Mouse (Mus musculus): ENCODE results near the gene Cox18. TPM values are rescaled to one million over a fixed set of nuclear protein-coding genes. Genes with fewer than 3 reads are reported as not detected.
A peak's percentile ranks its signal among the peaks of the same experiment; 100 is the strongest.
"Not testable (repeated sequence)": the region's sequence is repeated elsewhere in the genome, so short reads cannot be mapped to it uniquely, and the experiment has no call there.

Cox18 gene
- polyA plus RNA-seq (2016; fragmentation: Nextera tagmentation; extraction: Ambion mirVana) = 33.0 and 36.3 TPM in 2 replicates

DNA sequence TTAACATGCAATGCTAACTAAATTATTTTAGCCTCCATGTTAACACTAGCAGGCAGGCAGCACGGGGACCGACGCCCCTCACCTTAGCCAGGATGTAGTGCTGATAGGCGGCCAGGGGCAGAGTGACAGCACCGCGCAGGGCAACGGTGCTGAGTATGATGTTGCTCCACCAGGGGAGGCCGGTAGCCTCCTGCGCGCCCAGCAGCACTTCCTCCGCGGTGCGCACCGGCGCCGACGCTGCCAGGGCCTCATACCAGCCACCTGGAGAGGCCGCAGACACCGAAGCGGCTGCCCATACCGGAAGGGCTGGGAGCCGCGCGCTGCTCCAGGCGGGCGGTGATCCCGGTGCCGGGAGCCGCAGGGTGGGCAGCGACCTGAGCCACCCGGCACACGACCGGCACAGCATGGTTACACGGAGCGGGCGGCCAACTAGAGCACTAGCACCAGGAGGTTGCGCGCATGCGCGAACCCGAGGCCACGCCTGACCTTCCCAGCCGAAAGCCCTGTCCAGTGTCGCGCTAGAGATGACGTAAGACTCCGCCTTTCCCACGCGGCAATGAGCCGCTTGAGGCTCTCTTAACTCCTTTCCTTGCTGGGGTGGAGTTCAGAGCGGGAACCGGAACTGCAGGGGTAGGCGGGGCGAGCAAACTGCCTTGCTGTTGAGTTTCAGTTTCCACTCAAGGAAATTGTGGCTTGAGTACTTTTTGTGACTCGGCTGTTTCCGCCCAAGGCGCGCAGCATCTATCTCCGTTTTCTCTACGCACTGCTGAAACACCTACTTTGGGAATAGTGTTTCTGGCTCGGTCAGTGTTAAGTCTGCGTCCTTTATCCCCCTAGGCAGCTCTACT lies at the start of gene Cox18:
Gene Cox18, minus strand, starts transcription at position 468 of the 848 bp plus-strand sequence.
- peak within 1 kb of the TSS; percentile 90 for H3K4me3 ChIP-seq
- H3K9me3 ChIP-seq = no peaks in the 10 kb centered on the region
- peak within 1 kb of the TSS; percentile 93 for H3K27ac ChIP-seq (replicated peaks)
- WGBS = under 1% methylated on average over 62 of the region's 62 CpGs
- H3K36me3 ChIP-seq (replicated peaks) = peaks cover 62% of the 10 kb centered on the region
- H3K27me3 ChIP-seq (replicated peaks; ENCODE audit: low read depth, poor library complexity, severe bottlenecking) = no peaks in the 10 kb centered on the region
- H3K4me1 ChIP-seq = peaks cover 9% of the 10 kb centered on the region
- DNase-seq (ENCODE audit: low spot score) = peak; percentile 98

DNA sequence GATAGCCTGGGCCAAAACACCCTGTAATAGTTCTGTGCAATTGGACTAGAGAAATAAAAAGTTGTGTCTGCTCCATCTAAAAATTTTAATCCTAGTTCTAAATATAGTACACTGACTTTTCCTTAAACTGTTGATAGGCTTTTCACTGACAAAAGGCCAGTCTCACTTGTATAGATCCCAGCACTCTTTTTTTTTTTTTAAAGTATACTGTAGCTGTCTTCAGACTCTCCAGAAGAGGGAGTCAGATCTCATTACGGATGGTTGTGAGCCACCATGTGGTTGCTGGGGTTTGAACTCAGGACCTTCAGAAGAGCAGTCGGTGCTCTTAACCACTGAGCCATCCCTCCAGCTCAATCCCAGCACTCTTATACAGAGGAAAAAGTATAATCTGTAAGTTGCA lies 38.4 kb upstream of the Cox18 start:
- H3K4me3 ChIP-seq; H3K27me3 ChIP-seq (replicated peaks; ENCODE audit: low read depth, poor library complexity, severe bottlenecking); H3K4me1 ChIP-seq; H3K9me3 ChIP-seq; H3K27ac ChIP-seq (replicated peaks); DNase-seq (ENCODE audit: low spot score): not testable (repeated sequence)
- WGBS = 79% methylated on average over 2 of the region's 2 CpGs
- H3K36me3 ChIP-seq (replicated peaks) = peaks cover 97% of the 10 kb centered on the region

DNA sequence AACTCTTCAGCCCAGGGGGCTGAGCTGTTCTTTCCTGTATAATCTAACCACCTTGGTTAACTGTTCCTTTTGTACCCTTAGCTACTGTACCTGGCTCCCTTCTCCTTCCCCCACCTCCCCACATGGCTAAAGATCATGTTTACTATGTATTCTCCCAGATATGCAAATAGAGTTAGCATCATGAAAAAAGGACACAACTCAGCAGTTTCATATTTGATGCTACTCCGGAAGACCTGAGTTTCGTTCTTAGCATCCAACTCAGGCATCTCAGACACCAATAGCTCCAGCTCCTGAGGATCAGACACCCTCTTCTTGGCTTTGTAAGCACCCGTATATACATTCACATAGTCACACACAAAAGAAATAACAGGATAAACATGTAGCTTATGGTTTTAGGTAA lies 33.2 kb upstream of the Cox18 start:
- Histone ChIP-seq H3K9me3 (no peaks in the 10 kb centered on the region), H3K36me3 (replicated peaks) (peaks cover 100% of the 10 kb centered on the region), H3K27ac (replicated peaks) (no peak overlapping the region), H3K4me3 (no peak overlapping the region), H3K27me3 (replicated peaks; ENCODE audit: low read depth, poor library complexity, severe bottlenecking) (no peaks in the 10 kb centered on the region), H3K4me1 (no peaks in the 10 kb centered on the region)
- DNase-seq (ENCODE audit: low spot score) = no peak
- WGBS = 93% methylated on average over 3 of the region's 3 CpGs

DNA sequence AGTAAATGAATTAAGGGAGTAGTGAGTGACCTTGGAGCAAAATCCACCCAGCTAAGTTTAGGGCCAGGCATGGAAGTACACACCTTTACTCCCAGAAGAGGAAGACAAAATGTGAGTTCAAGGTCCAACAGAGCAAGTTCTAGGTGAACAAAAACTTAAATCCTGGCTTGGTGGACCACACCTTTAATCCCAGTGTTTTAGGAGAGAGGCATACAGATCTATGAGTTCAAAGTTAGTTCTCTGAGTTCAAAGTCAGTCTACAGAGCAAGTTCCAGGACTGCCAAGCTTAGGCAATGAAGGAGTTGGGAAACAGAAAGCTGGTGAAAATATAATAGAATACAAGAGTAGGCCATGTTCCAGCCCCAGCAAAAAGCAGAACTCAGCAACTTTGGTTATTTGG lies 23.7 kb upstream of the Cox18 start:
- H3K36me3 ChIP-seq (replicated peaks) = peaks cover 96% of the 10 kb centered on the region
- no peaks in the 10 kb centered on the region for H3K9me3 ChIP-seq
- H3K27me3 ChIP-seq (replicated peaks; ENCODE audit: low read depth, poor library complexity, severe bottlenecking) = no peaks in the 10 kb centered on the region
- no peak for DNase-seq (ENCODE audit: low spot score)
- no peak overlapping the region for H3K27ac ChIP-seq (replicated peaks)
- H3K4me3 ChIP-seq = no peak overlapping the region
- H3K4me1 ChIP-seq = no peaks in the 10 kb centered on the region

- no peaks in the 10 kb centered on the region for H3K4me1 ChIP-seq
- 82% methylated on average over 2 of the region's 2 CpGs for WGBS
- H3K27me3 ChIP-seq (replicated peaks; ENCODE audit: low read depth, poor library complexity, severe bottlenecking) = no peaks in the 10 kb centered on the region
- H3K27ac ChIP-seq (replicated peaks) = no peak overlapping the region
- H3K9me3 ChIP-seq = no peaks in the 10 kb centered on the region
- no peak overlapping the region for H3K4me3 ChIP-seq
- peaks cover 96% of the 10 kb centered on the region for H3K36me3 ChIP-seq (replicated peaks)
- no peak for DNase-seq (ENCODE audit: low spot score)
Measured at GRCm38 (mm10) chr5:90246987-90247386, 23.2 kb upstream of the Cox18 start.

GRCm38 (mm10) chr5:90246567-90246966 lies 22.8 kb upstream of the Cox18 start:
- WGBS = 84% methylated on average over 4 of the region's 4 CpGs
- H3K4me1 ChIP-seq = no peaks in the 10 kb centered on the region
- no peaks in the 10 kb centered on the region for H3K27me3 ChIP-seq (replicated peaks; ENCODE audit: low read depth, poor library complexity, severe bottlenecking)
- H3K27ac ChIP-seq (replicated peaks) = no peak overlapping the region
- peaks cover 96% of the 10 kb centered on the region for H3K36me3 ChIP-seq (replicated peaks)
- DNase-seq (ENCODE audit: low spot score) = no peak
- H3K4me3 ChIP-seq = no peak overlapping the region
- no peaks in the 10 kb centered on the region for H3K9me3 ChIP-seq

- Histone ChIP-seq H3K4me1 (no peaks in the 10 kb centered on the region), H3K36me3 (replicated peaks) (peaks cover 96% of the 10 kb centered on the region), H3K4me3 (no peak overlapping the region), H3K27me3 (replicated peaks; ENCODE audit: low read depth, poor library complexity, severe bottlenecking) (no peaks in the 10 kb centered on the region), H3K27ac (replicated peaks) (no peak overlapping the region), H3K9me3 (no peaks in the 10 kb centered on the region)
- WGBS = 72% methylated on average over 4 of the region's 4 CpGs
- no peak for DNase-seq (ENCODE audit: low spot score)
Measured at GRCm38 (mm10) chr5:90245416-90245815, 21.6 kb upstream of the Cox18 start.

DNA sequence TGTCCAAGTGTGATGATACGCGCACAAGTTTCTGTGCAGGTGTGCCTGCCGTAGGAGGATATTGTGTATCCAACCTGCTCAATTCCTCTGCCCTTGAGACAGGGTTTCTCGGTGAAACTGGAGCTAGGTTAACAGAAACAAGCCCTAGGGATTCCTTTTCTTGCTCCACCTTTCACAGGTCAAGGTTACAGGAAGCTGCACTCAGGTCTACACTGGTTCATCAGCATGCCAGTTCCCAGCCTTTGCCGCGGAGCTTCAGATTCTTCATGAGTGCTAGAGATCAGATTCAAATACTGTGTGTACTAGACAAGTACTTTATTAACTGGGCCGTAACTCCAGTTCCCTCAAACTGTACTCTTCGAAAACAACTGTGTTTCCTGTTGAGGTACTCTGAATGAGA lies 11.4 kb upstream of the Cox18 start:
- DNase-seq (ENCODE audit: low spot score) = no peak
- Histone ChIP-seq H3K4me1 (no peaks in the 10 kb centered on the region), H3K27ac (replicated peaks) (no peak overlapping the region), H3K27me3 (replicated peaks; ENCODE audit: low read depth, poor library complexity, severe bottlenecking) (no peaks in the 10 kb centered on the region), H3K4me3 (no peak overlapping the region), H3K36me3 (replicated peaks) (peaks cover 96% of the 10 kb centered on the region), H3K9me3 (no peaks in the 10 kb centered on the region)
- WGBS = 98% methylated on average over 8 of the region's 8 CpGs

- no peaks in the 10 kb centered on the region for H3K9me3 ChIP-seq
- WGBS = 93% methylated on average over 4 of the region's 4 CpGs
- H3K27ac ChIP-seq (replicated peaks) = no peak overlapping the region
- peaks cover 99% of the 10 kb centered on the region for H3K36me3 ChIP-seq (replicated peaks)
- no peaks in the 10 kb centered on the region for H3K27me3 ChIP-seq (replicated peaks; ENCODE audit: low read depth, poor library complexity, severe bottlenecking)
- DNase-seq (ENCODE audit: low spot score) = no peak
- H3K4me1 ChIP-seq = no peaks in the 10 kb centered on the region
- H3K4me3 ChIP-seq = no peak overlapping the region
Measured at GRCm38 (mm10) chr5:90233305-90233704, 9.5 kb upstream of the Cox18 start.

GRCm38 (mm10) chr5:90229760-90230159 lies 6.0 kb upstream of the Cox18 start:
- Histone ChIP-seq H3K4me3 (no peak overlapping the region), H3K36me3 (replicated peaks) (peaks cover 93% of the 10 kb centered on the region), H3K4me1 (no peaks in the 10 kb centered on the region), H3K27me3 (replicated peaks; ENCODE audit: low read depth, poor library complexity, severe bottlenecking) (no peaks in the 10 kb centered on the region), H3K27ac (replicated peaks) (no peak overlapping the region), H3K9me3 (no peaks in the 10 kb centered on the region)
- WGBS = 95% methylated on average over 2 of the region's 2 CpGs
- no peak for DNase-seq (ENCODE audit: low spot score)

DNA sequence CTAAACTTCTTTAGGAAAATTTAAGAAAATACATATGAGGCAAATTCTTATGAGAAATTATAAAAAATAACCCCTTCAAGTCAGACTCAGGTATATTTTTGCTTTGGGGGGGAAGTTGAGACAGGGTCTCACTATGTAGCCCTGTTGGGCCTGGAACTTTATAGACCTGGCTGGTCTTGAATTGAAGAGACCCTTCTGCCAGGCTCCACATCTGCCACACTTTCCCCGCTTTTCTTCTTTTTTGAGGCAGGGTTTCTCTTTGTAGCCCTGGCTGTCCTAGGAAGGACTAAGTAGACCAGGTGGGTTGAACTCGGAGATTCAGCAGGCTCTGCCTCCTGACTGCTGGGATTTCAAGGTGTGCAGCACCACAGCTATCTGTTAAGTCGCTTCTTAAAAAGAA lies 2.9 kb upstream of the Cox18 start:
- Histone ChIP-seq H3K27me3 (replicated peaks; ENCODE audit: low read depth, poor library complexity, severe bottlenecking) (no peaks in the 10 kb centered on the region), H3K9me3 (no peaks in the 10 kb centered on the region), H3K27ac (replicated peaks) (no peak overlapping the region), H3K36me3 (replicated peaks) (peaks cover 66% of the 10 kb centered on the region), H3K4me1 (peaks cover 9% of the 10 kb centered on the region), H3K4me3 (no peak overlapping the region)
- DNase-seq (ENCODE audit: low spot score) = no peak
- 93% methylated on average over 3 of the region's 3 CpGs for WGBS

- 86% methylated on average over 5 of the region's 5 CpGs for WGBS
- no peak overlapping the region for H3K27ac ChIP-seq (replicated peaks)
- peaks cover 9% of the 10 kb centered on the region for H3K4me1 ChIP-seq
- no peaks in the 10 kb centered on the region for H3K9me3 ChIP-seq
- H3K4me3 ChIP-seq = peak overlapping the region; percentile 90; the same call in 1 of the 2 replicates
- no peaks in the 10 kb centered on the region for H3K27me3 ChIP-seq (replicated peaks; ENCODE audit: low read depth, poor library complexity, severe bottlenecking)
- peaks cover 64% of the 10 kb centered on the region for H3K36me3 ChIP-seq (replicated peaks)
- no peak for DNase-seq (ENCODE audit: low spot score)
Measured at GRCm38 (mm10) chr5:90224730-90225129, 929 bp upstream of the Cox18 start.

DNA sequence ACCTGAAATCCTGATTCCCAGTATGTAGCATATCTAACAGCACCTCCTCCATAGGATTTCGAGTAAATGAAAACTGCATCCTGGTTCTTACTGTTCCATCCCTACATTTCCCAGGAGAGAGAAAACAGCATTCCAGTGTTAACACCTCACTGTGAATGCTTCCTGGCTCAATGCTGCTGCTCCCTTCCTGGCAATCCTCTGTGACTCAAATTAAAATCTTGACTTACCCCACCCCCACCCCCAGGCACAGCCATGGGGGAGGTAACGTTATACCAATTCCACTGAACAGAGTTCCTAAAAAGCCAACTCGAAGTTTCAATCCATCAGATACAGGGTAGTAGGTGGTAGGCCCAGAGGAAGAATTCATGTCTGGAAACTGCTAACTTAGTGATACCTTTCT lies 864 bp downstream of the Cox18 start:
- Histone ChIP-seq H3K4me3 (peak overlapping the region; percentile 90), H3K27ac (replicated peaks) (0 out of 2 replicates have a peak overlapping the region, but pooled peaks have one; percentile 93), H3K4me1 (peaks cover 9% of the 10 kb centered on the region), H3K9me3 (no peaks in the 10 kb centered on the region), H3K27me3 (replicated peaks; ENCODE audit: low read depth, poor library complexity, severe bottlenecking) (no peaks in the 10 kb centered on the region), H3K36me3 (replicated peaks) (peaks cover 62% of the 10 kb centered on the region)
- WGBS = 41% methylated on average over 3 of the region's 3 CpGs
- DNase-seq (ENCODE audit: low spot score) = no peak
